Mouse (Mus musculus): ENCODE measurements at regions not wholly inside any gene's neighbourhood (a gene's known extent, or its start where the extent isn't known, plus 50 kb on each side); places are given as distances from the start of the nearest gene placed in this dataset.

DNA sequence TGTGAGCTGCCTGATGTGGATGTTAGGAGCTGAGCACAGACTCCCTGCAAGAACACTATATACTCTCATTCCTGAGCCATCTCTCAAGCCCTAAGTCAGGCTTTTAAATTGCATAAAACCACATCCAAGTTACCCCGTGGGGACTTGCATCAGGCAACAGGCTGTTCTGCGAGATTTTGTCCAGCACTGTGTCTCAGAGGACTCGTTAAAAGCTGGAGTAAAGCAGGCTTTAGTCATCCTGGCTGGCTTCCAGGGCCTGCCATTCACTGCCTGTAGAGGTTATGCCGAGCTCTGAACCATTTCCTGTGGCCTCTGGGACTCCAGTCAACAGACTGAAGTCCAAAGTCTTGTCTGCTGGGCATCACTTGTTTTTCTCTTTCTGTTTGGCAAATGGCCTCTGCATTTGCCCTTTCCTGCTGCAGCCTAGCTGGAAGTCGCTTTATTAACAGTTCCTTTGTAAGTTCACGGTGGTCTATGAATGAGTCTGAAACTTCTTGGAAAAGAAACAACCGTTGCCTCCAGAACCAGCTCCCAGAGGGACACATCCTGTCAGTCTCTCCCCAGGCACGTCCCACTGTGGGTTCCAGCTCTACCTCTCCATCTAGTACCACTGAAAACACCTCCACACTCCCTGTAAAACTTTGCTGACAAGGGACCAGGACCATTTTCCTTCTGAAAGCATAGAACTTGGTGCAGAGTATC, 61.8 kb upstream of the C1qtnf3 start:
- WGBS = 28% methylated on average over 8 of the region's 8 CpGs
- no peaks in the 10 kb centered on the region for H3K36me3 ChIP-seq (ENCODE audit: control insufficient read depth, insufficient read depth, low read length)
- H3K4me3 ChIP-seq (ENCODE audit: low read length) = no peak overlapping the region
- peak overlapping the region; percentile 22; the same call in 1 of the 2 replicates for H3K9ac ChIP-seq (ENCODE audit: low read length)
- peaks cover 8% of the 10 kb centered on the region for H3K4me1 ChIP-seq (replicated peaks; ENCODE audit: control insufficient read depth, insufficient read depth, low read length)
- peak overlapping the region; percentile 32 for H3K27ac ChIP-seq (ENCODE audit: low read length)
- H3K9me3 ChIP-seq (ENCODE audit: control insufficient read depth, low read length) = no peaks in the 10 kb centered on the region
- peak; percentile 90 for ATAC-seq (ENCODE audit: low read depth)
- H3K27me3 ChIP-seq (ENCODE audit: control insufficient read depth, insufficient read depth, low read depth, low read length) = no peaks in the 10 kb centered on the region
- no peak overlapping the region for H3K4me2 ChIP-seq (ENCODE audit: low read depth, low read length)

DNA sequence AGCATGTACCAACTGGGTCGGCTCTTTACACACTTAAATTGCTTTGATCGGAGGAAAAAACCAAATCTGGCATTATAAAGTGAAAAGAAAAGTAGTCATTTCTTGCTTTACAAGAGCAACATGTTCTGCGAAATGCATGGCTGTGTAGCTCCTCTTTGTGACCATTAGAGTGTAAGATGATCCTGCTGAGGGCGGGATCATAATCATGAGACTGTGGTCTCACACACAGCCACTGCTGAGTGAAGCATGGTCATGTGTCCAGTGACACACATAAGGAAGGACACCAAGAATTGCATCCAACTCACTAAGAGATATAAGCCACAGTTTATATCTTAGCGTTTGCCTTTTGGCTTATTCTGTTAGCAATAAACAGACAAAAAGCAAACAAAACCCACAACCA, 53.8 kb upstream of the C1qtnf3 start:
- Histone ChIP-seq H3K27me3 (ENCODE audit: control insufficient read depth, insufficient read depth, low read depth, low read length) (no peaks in the 10 kb centered on the region), H3K27ac (ENCODE audit: low read length) (no peak overlapping the region), H3K4me2 (ENCODE audit: low read depth, low read length) (no peak overlapping the region), H3K9ac (ENCODE audit: low read length) (no peak overlapping the region), H3K9me3 (ENCODE audit: control insufficient read depth, low read length) (no peaks in the 10 kb centered on the region), H3K36me3 (ENCODE audit: control insufficient read depth, insufficient read depth, low read length) (no peaks in the 10 kb centered on the region), H3K4me3 (ENCODE audit: low read length) (no peak overlapping the region), H3K4me1 (replicated peaks; ENCODE audit: control insufficient read depth, insufficient read depth, low read length) (no peaks in the 10 kb centered on the region; the same call in 1 of the 2 replicates)
- 62% methylated on average over 5 of the region's 5 CpGs for WGBS
- ATAC-seq (ENCODE audit: low read depth) = 0 out of 2 replicates have a peak, but pooled peaks have one; percentile 45

DNA sequence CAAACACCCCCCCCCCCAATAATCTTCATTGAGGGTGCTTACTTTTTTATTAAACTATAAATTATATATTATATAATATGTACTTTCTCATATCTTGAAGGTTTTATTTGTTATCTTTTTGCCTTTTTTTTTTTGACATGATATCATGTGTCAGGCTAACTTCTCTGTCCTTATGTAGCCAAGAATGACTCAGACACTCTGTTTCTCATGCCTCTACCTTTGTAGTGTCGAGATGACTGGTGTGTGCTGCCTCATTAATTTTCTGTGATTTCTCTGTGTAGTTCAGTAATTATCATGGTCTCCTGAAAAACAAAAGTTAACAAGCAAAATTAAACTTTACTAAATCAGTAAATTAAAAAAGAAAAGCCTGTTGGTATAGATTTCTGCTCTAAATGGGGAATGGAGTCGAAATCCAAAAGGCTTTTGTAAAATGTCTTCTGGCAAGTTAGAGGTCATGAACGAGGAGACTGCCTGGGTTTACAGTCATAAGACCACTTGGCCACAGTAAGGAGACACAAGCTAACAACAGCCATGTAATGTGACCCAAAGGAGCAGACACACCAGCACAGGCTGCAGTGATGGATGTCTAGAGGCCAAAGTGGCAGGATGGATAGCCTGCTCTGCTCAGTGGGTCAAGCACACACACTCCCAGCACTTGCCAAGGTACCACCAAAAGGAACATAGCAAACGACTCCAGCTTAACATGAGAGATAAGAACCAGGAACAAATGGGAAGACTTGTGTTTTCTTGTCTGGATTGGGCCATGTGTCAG, 53.2 kb upstream of the C1qtnf3 start:
- Histone ChIP-seq H3K4me3 (ENCODE audit: low read length) (no peak overlapping the region), H3K36me3 (ENCODE audit: control insufficient read depth, insufficient read depth, low read length) (no peaks in the 10 kb centered on the region), H3K9ac (ENCODE audit: low read length) (no peak overlapping the region), H3K9me3 (ENCODE audit: control insufficient read depth, low read length) (no peaks in the 10 kb centered on the region), H3K27ac (ENCODE audit: low read length) (no peak overlapping the region), H3K4me2 (ENCODE audit: low read depth, low read length) (no peak overlapping the region), H3K4me1 (replicated peaks; ENCODE audit: control insufficient read depth, insufficient read depth, low read length) (no peaks in the 10 kb centered on the region; the same call in 1 of the 2 replicates), H3K27me3 (ENCODE audit: control insufficient read depth, insufficient read depth, low read depth, low read length) (no peaks in the 10 kb centered on the region)
- ATAC-seq (ENCODE audit: low read depth) = no peak
- 35% methylated on average over 4 of the region's 4 CpGs for WGBS

DNA sequence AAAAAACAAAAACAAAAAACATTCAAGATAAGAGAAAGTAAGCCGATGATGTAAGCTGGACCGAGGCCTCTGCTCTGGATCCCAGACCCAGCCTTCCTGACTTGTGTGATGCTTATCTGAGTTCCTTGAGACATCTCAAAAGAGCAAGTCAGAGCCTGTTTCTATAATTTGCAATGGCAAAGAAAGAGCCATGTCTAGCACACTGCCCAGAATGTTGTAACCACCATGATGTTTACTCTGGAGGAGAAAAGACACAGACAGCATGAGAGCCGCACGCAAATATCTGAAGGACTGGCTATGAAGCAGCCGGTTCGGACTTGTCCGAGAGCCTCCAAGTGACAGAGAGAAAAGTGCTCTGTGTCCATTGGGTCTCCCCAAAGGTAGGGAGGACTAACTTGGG, 52.2 kb upstream of the C1qtnf3 start:
- no peak for ATAC-seq (ENCODE audit: low read depth)
- Histone ChIP-seq H3K9me3 (ENCODE audit: control insufficient read depth, low read length) (no peaks in the 10 kb centered on the region), H3K36me3 (ENCODE audit: control insufficient read depth, insufficient read depth, low read length) (no peaks in the 10 kb centered on the region), H3K9ac (ENCODE audit: low read length) (no peak overlapping the region), H3K4me1 (replicated peaks; ENCODE audit: control insufficient read depth, insufficient read depth, low read length) (no peaks in the 10 kb centered on the region; the same call in 1 of the 2 replicates), H3K27ac (ENCODE audit: low read length) (no peak overlapping the region), H3K4me3 (ENCODE audit: low read length) (no peak overlapping the region), H3K4me2 (ENCODE audit: low read depth, low read length) (no peak overlapping the region), H3K27me3 (ENCODE audit: control insufficient read depth, insufficient read depth, low read depth, low read length) (no peaks in the 10 kb centered on the region)
- whole genome bisulfite sequencing = 67% methylated on average over 7 of the region's 7 CpGs

DNA sequence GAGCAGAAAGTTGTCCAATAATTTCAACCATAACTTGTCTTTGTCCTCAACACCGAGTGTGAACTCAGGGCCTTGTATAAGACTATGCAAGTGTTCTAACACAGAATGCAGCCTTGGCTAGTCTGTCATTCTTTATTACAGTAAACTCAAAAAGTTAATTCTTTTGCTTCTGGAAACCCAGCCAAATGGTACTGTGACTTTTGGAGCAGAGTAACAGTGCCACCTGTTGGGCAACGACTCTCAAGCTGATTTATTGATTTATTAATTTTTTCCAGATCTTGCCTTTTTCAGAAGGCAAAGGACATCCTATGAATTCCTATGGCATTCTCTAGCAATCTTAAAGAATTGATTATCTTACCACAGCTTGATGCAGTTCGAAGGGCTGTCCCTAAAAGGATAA, 51.1 kb upstream of the C1qtnf3 start:
- no peak overlapping the region for H3K4me3 ChIP-seq (ENCODE audit: low read length)
- WGBS = 22% methylated on average over 3 of the region's 3 CpGs

DNA sequence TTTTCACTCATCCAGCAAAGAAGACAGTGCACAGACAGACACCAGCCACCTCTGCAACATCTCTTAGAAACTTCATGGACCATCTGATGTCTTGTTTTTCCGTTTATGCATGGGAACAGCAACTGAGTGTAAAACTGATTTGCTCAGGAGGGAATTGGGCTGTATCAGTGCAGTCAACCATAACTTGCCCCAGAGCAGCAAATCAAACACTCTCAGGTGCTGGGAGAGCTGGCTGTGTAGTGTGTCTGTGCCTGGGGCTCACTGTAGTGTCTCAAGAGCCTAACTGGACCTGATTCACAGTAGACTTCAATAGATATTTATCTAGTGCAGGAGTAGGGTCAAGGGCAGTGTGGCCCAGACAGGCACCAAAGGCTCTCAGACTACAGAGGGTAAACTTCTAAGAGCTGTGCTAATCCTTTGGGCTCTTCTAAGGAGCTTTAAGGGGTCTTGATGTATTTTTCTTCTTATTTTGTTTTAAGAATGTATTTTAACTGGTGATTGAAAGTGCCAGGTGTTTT, 50.3 kb upstream of the C1qtnf3 start:
- Histone ChIP-seq H3K27me3 (ENCODE audit: control insufficient read depth, insufficient read depth, low read depth, low read length) (no peaks in the 10 kb centered on the region), H3K9me3 (ENCODE audit: control insufficient read depth, low read length) (no peaks in the 10 kb centered on the region), H3K9ac (ENCODE audit: low read length) (no peak overlapping the region), H3K4me3 (ENCODE audit: low read length) (no peak overlapping the region), H3K4me2 (ENCODE audit: low read depth, low read length) (no peak overlapping the region), H3K27ac (ENCODE audit: low read length) (peak overlapping the region; percentile 25; the same call in 1 of the 2 replicates), H3K4me1 (replicated peaks; ENCODE audit: control insufficient read depth, insufficient read depth, low read length) (no peaks in the 10 kb centered on the region; the same call in 1 of the 2 replicates), H3K36me3 (ENCODE audit: control insufficient read depth, insufficient read depth, low read length) (no peaks in the 10 kb centered on the region)
- WGBS = 53% methylated on average over 1 of the region's 1 CpGs
- peak; percentile 81 for ATAC-seq (ENCODE audit: low read depth)

More for the DNA sequence above, 51.1 kb upstream of the C1qtnf3 start:
- no peak overlapping the region for H3K27ac ChIP-seq (ENCODE audit: low read length)
- ATAC-seq (ENCODE audit: low read depth) = no peak
- H3K4me2 ChIP-seq (ENCODE audit: low read depth, low read length) = no peak overlapping the region
- no peaks in the 10 kb centered on the region for H3K9me3 ChIP-seq (ENCODE audit: control insufficient read depth, low read length)
- H3K27me3 ChIP-seq (ENCODE audit: control insufficient read depth, insufficient read depth, low read depth, low read length) = no peaks in the 10 kb centered on the region
- H3K4me1 ChIP-seq (replicated peaks; ENCODE audit: control insufficient read depth, insufficient read depth, low read length) = no peaks in the 10 kb centered on the region; the same call in 1 of the 2 replicates
- no peaks in the 10 kb centered on the region for H3K36me3 ChIP-seq (ENCODE audit: control insufficient read depth, insufficient read depth, low read length)
- no peak overlapping the region for H3K9ac ChIP-seq (ENCODE audit: low read length)

All from lung, embryonic 16.5 days (tissue).